Mouse (Mus musculus) frontal cortex, postnatal 10 days (tissue): ENCODE results near the gene Gm21970.
"Not testable (repeated sequence)": the region's sequence is repeated elsewhere in the genome, so short reads cannot be mapped to it uniquely, and the experiment has no call there.

Experiments
- DNase-seq, 2 experiments: peaks; one replicate each; pipeline ENCODE4 v3.0.0; 2022; ENCODE audit warnings: low spot score in 2 of 2, mixed read lengths in 1 of 2

Gene Gm21970

DNA sequence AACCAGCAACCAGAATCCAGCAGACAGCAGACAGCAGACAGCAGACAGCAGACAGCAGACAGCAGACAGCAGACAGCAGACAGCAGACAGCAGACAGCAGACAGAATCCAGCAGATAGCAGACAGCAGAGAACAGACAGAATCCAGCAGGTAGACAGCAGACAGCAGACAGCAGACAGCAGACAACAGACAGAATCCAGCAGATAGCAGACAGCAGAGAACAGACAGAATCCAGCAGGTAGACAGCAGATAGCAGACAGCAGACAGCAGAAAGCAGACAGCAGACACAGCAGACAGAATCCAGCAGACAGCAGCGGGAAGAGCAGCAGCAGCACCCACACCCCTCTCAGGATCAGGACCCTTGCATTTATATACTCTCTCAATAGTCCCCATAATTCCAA lies 47.1 kb downstream of the Gm21970 start:
- not testable (repeated sequence) for DNase-seq

DNA sequence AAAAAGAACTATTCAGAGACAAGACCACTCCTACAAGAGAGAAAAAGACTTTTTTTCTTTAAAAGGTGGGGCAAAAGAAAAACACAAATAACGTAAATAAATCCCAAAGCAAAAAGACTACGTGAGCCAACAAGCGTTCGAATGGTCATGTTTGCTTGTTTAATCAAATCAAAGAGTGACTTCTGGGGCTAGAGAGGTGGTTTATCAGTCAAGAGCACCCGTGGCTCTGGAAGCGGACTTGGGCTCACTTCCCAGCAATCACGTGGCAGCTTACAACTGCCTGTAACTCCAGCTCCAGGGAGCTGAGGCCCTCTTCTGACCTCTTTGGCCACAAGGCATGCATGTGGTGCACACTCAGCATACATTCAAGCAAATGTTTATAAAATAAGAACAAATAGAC lies 49.8 kb downstream of the Gm21970 start:
- no peak for DNase-seq

DNA sequence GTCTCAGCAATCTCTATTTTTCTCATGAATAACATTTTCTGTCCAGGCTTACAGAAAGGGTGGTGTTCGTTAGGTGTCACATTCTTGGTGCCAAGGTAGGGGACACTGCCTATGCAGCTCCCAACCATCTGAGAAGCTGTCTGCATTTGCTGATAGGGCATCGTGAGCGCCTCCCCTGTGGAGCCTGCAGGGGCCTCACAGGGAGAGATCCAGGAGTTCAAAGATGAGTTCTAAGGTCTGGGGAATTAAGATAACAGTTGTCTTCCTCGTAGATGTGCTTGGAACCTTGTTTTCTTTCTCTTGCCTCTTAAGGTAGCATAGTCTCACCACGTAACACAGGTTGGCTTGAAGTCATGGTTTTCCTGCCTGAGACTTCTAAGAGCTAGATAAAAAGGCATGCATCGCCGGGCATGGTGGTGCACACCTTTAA lies 50.3 kb downstream of the Gm21970 start:
- no peak for DNase-seq

DNA sequence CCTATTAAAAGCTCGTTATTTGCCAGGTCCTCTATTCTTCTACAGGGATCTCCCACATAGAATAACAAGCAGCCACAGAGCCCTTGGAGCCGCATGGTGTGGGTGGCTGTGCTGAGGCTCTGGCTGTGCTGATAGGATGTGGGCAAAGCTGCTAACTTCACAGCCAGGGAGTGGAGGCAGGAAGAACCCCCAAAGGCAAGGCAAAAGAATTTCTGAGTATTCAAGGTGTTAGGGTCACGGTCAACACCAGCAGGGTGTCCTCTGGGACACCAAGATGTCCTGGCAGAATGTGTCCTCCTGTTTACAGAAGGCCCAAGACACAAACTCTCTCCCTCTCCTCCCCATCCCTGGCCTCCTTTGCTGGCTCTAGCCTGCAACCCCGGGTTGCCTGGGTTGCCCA lies 50.9 kb downstream of the Gm21970 start:
- DNase-seq, result no peak

DNA sequence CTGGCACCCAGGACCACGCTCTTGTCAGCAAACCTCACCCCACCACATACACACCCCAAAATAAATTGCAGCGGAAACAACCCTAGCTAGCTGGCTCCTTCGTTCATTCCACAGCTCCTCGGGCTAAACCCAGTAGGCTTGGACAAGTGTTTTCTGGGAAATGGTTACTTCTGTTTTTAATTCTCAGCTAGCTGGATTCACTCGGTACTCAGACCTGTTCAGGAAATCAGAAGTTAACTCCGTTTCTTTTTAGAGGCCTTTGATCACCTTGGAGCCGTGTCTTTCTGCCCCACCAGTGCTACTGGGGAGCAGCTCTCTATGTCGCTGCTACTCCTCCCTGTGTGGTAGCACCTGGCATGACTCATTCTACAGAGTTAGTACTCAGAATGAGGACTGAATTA lies 51.7 kb downstream of the Gm21970 start:
- DNase-seq, result no peak

DNA sequence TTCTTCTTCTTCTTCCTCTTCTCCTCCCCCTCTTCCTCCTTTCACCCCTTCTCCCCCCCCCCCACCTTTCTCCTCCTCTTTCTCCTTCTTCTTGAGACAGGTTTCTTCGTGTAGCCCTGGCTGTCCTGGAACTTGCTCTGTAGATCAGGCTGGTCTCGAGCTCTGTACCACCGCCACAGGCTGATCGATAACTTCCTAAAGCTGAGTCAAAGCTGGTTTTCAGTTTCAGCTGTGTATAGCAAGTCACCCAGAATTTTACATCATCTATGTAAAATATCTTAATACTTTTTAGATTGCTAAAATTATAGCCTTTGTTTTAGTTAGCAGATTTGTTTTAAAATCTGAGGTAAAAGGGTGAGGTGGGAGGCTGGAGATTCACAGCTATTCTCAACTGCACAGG lies 53.3 kb downstream of the Gm21970 start:
- DNase-seq, result no peak

DNA sequence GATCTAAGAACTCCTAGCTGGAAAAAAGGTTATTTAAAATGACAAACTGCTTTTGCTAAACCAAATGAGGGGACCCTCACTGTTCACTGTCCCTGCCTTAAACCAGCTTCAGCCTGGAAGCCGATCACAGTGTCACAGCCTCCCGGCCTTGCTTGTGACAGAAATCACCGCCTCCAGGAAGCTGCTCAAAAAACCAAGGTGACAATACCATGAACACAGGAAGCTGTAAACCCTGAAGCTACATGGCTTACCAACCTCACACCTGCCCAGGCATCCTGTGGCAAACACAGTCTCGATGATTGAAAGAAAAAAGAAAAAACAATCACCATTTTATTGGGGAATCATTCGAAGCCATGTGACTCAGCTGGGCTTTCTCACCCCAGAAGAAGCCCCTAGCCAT lies 54.0 kb downstream of the Gm21970 start:
- DNase-seq, result no peak

DNA sequence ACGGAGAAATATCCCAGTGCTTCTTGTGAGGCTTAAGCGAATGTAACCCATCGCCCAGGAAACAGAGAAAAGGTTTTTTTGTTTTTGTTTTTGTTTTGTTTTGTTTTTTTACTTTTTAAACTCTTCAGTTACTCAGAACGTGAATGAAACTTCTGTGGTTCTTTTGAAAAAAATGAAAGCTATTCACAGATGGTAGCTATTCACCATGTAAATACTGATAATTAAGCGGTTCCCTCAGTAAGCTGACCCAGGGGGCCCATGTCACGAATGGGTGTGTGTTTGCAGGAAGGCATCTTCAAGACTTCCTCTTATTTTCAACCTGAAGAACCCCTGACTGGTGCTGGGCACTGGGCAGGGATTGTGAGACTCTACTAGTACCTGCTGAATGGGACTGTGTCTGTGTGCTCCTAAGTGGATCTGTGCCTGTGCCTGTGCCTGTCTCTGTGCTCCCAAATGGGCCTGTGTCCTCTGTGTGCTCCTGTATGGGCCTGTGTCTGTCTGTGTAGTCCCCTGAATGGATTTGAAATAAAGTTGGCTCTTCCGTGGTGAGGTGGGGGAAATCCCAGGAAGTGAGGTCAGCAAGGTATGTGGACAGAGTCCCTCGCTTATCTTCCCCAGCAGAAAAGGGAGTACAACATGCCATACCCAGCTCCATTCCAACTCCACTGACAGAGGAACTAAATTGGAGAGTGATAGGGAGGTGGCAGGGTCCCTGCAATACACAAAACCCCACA lies 55.4 kb downstream of the Gm21970 start:
- DNase-seq, result no peak

DNA sequence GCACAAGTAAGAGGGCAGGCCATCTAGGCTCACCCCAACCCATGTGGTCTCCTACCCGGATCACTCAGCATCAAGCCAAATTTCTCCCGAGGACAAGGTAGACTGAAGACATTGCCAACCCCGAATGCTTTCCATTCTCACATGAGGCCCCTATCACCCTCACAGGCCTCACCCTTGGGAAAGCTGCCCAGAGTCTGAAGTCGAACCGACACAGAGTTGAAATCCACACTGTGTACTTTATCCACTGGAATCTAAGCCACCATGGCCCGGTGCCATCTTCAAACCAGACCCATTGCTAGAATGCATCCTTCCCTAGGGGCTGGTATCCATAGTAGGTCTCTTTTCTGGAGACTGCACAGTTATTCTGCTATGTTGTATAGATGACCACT lies 56.0 kb downstream of the Gm21970 start:
- no peak for DNase-seq

DNA sequence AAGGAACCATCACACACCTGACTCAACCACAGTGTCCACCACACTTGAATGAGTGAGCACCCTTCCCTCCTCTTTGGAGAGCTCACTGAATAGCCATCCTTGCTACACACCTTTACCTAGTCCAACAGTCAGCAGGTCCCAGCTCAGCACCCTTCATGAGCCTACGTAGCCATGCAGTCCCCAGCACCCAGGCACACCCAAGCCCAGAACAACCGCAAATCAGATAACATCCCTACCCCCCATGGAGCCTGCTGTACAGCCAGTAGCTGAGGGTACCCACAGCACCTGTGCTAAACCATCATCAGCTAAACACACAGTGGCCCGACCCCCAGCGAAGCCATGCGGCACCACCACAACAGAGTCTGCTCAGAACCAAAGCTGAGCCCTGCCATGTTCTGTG lies 56.6 kb downstream of the Gm21970 start:
- no peak for DNase-seq

DNA sequence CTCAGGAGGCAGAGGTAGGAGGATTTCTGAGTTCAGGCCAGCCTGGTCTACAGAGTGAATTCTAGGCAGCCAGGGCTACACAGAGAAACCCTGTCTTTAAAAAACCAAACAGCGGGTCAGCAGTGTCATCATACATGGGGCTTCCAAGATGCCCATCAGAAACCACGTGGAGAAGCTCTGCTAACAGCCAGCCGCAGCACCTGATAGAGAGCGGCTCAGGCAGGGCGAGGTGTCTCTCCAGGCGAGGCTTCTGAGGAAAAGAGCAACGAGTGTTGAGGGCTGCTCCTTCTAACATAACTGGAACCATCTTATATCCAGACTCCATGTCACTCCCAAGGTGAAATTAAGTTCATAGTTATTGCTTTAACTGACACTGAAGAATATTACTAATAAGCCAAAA lies 57.4 kb downstream of the Gm21970 start:
- DNase-seq, result no peak

DNA sequence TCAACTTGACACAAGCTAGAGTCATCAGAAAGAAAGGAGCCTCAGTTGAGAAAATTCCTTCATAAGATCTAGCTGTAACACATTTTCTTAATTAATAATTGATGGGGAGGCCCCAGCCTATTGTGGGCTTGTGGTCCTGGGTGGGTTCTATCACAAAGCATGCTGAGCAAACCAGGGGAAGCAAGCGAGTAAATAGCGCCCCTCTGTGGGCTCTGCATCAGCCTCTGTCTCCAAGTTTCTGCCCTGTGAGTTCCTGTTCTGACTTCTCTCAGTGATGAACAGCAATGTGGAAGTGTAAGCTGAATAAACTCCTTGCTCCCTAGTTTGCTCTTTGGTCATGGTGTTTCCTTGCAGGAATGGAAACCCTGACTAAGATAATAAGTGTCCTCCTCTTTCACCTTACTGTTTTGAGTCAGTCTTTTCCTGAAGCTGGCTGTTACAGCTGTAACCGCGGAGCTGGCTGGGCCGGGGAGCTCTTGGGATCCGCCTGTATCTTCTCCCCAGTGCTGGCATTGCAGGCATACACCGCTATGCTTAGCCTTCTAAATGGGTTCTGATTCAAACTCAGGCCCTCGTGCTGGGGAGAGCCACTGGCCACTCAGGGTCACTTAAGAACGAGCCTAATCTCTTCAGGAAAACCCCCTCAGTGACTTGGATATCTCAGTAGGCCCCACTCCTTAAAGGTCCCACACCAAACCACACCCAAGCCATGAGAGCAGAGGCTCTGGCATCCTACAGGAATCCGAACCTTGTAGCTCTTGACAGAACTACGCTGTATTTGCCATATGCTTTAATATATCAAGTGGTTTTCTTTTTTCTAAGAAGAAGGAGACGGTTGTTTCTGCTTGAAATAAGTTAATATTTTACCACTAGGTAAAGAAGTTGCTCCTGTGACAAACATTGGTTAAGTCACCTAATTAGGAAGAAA lies 58.9 kb downstream of the Gm21970 start:
- no peak for DNase-seq

DNA sequence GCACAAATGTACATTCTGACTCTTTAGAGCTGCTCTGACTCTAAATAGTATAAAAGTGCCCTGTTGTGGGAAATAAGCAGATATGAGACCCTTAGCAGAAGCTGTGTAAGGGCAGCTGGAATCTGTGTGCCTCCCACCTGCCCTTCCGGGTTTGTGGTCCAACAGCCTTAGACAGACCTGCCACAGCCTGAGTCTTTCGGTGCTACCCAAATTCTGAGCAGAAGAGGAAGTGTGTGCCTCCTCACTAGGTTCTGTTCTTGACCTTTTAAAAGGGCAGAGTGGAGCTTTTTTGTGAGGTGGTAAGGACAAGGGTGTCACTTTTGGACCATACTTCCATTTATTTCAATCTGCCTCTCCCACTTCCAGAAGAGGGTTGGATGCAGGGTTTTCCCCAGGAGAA lies 60.4 kb downstream of the Gm21970 start:
- no peak for DNase-seq

DNA sequence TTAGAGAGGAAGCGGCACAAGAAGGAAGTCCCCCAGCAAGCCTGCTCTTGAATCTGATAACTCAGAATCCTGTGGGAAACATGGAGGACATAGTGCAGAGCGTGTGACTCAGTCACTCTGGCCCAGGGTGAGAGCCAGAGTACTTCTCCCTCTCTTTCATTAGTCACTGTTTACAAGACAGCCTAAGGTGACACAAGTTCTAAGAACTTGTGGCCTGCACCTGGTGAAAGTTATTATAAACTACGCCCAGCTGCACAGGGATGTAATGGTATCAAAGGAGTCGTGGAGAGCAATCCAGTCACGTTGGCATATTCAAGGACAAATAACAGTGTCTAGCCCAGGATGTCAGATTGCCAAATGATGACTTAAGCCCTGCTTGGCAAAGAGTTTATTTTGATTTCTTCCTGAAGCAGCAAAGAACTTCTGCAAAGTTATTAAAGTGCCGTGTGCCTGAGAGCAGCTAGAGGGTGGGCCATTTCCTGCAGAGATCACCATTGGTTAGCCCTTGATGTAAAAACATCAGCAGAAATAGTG lies 60.9 kb downstream of the Gm21970 start:
- no peak for DNase-seq

DNA sequence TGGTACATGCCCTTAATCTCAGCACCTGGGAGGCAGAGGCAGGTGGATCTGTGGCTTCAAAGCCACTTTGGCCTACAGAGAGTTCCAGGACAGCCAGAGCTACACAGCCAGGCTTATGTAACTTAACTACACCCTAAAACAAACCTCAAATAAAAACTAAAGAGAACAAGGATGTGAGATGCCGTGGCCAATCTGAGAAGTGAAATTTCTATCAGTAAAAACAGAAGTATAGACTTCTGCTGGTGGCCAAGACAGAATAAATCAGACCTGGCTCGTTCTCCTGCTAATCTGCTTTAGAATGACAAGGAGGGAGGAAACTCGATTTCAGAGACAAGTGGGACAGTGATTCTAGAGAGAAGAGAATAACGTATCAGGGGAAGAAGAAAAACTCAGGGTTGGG lies 64.3 kb downstream of the Gm21970 start:
- no peak for DNase-seq

DNA sequence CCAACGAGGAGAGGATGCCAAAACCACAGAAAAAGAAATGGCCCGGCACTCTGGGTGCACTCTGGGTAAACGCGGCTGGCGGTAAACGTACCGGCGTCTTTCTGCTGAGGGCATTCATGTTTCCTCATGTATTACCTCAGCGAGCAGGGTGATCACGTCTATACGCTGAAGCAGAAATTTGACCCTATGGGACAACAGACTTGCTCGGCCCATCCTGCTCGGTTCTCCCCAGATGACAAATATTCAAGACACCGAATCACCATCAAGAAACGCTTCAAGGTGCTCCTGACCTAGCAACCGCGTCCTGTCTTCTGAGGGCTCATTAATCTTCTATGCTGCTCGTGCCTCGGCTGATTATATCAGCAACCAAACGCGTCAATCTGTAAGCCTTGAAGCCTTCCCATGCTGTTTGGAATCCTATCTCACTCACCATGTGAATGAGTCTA lies 66.8 kb downstream of the Gm21970 start:
- DNase-seq, result no peak

DNA sequence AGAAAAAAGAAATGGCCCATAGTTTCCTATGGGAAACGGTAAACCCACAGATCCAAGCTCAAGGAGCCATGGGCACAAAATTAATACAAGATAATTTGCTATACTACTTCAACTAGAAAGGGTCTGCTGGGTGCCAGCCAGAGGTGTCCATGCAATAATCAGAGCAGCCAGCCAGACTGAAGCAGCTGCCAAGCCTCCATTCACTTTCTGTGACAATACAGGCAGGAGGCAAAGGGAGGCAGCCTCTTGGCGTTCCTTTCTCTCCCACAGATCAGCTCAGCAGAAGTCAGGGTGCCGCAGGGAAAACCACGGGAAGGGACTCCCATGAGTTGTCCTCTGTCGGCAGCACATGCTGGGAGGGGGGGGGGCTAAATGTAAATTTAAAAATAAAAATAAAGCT lies 67.5 kb downstream of the Gm21970 start:
- no peak for DNase-seq

DNA sequence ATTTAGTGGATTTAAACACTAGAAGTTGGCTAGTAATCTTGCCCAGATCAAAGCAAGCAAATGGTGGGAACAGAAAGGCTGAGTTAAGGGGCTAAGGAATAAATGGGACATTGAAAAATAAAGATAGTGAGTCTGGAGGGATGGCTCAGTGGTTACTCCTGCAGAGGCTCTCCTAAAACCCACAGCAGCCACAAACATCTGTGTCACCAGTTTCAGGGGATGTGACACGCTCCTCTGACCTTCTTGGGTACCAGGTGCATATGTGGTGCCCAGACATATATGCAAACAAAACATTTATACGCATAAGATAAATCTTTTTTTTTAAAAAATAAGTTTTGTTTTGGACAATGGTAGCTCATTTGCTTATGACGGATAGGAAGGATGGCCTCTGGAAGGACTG lies 67.9 kb downstream of the Gm21970 start:
- no peak for DNase-seq

DNA sequence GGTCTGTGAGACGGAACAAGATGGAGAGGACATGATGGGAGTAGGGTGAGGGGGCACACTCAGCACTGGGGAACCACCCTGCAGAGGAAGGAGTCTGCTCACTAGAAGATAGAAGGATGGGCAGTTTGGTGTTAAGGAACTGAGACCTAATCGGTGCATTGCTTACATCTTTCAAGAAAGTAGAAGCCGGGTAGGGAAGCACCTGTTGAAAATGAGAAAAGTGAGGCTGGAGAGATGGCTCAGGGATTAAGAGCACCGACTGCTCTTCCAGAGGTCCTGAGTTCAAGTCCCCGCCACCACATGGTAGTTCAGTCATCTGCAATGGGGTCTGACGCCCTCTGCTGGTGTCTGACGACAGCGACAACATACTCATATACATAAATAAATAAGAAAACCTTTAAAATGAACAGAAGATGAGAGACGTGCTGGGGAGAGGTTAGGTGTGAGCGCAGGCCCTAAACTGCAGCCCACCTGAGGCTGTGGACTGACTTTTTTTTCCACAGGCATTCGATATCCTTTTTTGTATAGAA lies 68.4 kb downstream of the Gm21970 start:
- DNase-seq, result no peak

DNA sequence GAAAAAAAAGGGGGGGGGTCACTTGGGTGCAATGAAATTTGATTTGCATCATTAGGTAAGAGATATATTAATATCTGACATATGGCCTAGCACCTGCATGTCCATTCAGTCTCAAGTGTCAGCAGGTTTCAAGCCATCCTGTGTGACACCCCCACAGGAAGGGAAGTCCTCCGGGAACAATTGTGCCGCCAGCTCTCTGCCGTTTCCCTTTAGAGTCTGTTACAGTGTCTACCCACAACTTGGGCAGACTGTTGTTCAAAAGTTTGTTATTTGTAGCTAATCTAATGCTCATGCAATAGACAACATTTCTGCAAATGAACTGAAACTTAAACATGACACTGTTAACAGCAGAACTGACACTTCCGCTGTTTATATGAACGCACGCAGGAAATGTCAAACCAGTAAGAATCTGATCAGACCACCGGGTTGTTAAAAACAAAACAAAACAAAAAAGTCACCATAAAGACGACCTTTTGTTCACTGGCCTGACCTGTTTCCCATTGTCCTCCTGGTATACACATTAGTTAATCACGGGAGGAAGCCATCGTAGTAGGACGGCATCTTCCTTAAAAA lies 69.6 kb downstream of the Gm21970 start:
- DNase-seq, result no peak

DNA sequence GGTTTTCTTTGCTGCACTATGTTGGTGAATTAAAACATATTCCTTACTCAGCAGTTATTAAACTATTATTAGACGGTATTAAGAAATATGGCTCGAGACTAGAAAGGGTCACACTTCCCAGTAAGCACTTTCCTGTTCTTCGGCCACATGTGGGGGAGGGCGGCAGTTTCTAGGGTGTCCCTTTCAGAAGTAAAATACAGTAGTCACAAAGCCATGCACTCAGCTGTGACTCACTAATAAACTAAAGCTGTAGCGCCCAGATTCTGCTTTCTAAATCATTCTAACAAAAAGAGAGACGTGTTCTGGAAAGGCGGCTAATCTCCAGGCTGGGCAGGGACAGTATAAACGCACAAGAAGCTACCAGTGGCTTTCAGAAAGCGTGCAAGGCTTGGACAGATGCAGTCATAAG lies 70.3 kb downstream of the Gm21970 start:
- DNase-seq, result no peak

DNA sequence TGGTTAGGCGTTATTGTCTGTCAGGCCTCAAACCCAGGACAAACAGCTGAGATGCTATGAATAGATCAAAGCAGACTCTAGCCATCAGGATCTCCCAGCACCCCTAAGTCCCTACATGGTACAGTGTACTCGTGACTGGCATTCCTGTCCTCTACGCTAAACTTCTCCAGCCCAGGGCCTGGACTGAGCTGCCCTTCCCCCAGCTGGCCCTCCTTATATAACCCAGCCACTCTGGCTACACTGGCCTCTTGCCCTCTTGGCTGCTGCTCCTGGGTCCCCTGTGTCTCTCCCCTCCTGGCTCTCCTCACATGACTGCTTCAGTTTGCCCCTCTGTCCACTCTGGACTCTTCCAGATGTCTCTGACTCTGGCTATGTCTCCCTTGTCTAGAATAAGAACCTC lies 71.1 kb downstream of the Gm21970 start:
- DNase-seq, result no peak
